Mouse (Mus musculus): ENCODE results near the gene Pnpt1. TPM values are rescaled to one million over a fixed set of nuclear protein-coding genes. Genes with fewer than 3 reads are reported as not detected.

Gene Pnpt1
- total RNA-seq (2022): 10 to 100 TPM; 12.9 to 15.2 (median 13.9) TPM

GRCm38 (mm10) chr11:29130385-29131355 lies at the start of gene Pnpt1:
Gene Pnpt1, plus strand, starts transcription at chr11:29130744.
- peak; percentile 74 to 85 for DNase-seq (ENCODE audit: low spot score in 2 of 2)

GRCm38 (mm10) chr11:29092403-29092802 lies 38.1 kb upstream of the Pnpt1 start:
- no peak for DNase-seq (ENCODE audit: low spot score in 2 of 2)

DNA sequence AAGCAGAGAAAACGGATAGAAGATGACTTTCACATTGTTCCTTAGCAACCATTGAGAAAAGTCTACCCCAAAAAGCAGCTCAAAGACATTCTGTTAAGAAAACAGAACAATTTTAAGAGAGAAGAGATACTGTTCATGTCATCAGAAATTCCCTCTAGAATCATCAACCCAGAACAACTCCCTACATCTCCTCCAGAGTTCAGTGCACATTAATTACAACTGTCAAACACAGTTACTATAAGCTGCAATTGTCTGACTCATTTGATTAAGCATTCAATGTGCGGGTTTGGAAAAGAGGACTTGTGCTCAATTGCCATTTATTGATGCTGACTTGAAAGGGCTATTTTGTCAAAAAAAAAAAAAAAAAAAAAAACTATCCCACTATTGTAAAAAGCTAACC lies 31.6 kb upstream of the Pnpt1 start:
- DNase-seq (ENCODE audit: low spot score in 2 of 2): no peak

DNA sequence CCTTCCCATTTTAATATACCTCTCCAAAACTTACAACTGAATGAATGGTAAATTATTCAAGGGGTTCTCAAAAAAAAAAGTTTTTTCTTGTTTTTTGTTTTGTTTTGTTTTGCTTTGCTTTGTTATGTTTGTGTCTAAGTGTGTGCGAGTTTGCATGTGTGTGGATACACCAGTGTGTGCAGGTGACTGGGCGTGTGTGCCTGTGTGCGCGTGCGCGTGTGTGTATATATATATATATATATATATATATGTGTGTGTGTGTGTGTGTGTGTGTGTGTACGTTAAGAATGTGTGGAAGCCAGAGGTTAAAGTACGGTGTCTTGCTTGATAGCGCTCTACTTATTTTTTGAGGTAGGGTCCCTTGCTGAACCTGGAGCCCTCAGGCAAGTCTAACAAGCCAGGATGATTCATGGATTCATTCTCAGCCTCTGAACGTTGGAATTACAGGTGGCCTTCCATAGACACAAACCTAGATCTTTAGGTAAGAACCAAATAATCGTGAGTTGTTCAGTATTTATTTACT lies 621 bp upstream of the Pnpt1 start:
- DNase-seq (ENCODE audit: low spot score in 2 of 2): no peak

DNA sequence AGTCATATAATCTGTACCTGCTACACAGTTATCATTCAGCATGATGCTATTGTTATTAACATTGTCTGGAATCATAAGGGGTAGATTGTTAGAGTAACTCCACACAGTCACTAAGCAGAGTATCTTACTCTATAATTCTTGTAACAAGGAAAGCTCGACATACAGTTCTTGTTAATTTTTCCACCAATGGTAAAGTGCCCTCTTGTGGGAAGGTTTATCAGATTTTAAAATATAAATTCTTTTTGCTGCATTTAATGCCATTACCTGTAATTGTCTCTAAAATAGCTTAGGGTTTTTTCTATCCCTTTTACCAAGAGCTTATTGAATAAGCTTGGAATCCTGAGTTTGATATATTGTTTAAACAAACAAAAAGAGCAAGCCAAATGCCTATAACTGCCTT lies 10.1 kb downstream of the Pnpt1 start:
- DNase-seq (ENCODE audit: low spot score in 2 of 2): no peak

- DNase-seq (ENCODE audit: low spot score in 2 of 2): no peak
These were observed 18.4 kb downstream of the Pnpt1 start for GRCm38 (mm10) chr11:29148901-29149300.

- DNase-seq (ENCODE audit: low spot score in 2 of 2): no peak
These were observed 33.0 kb downstream of the Pnpt1 start for GRCm38 (mm10) chr11:29163569-29163968.

- peak; percentile 5 to 24 for DNase-seq (ENCODE audit: low spot score in 2 of 2)
These were observed 41.4 kb downstream of the Pnpt1 start for GRCm38 (mm10) chr11:29171959-29172391.

DNA sequence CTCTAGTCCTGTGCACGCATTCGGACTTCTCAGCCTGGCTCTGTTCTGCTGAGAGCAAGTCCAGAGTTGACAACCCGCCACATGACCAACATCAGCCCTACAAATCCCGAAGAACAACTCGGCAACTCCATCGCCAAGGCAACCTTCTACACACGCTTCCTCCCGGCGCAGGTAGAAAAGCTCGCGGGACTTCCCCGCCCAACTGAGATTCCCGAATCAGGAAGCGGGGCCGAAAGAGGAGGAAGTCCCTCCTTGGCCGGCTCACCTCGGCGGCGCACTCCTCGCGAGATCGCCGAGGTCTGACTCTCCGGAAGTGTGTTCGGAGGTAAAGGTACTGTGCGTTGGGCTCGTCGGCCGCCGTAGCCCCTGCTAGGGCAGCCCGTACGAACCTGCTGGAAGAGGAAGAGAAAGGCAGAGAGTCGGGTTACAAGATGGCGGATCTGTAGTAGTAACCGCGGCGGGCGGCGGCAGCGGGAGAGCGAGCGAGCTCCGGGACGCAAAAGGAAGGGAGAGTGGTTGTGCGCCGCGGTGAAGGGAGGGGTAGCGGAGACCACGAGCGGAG lies 42.1 kb downstream of the Pnpt1 start, which contains the start of gene Ppp4r3b:
Gene Ppp4r3b, plus strand, starts transcription at position 328 of the 562 bp plus-strand sequence.
- DNase-seq (ENCODE audit: low spot score in 2 of 2): peak; percentile 94 to 97

DNA sequence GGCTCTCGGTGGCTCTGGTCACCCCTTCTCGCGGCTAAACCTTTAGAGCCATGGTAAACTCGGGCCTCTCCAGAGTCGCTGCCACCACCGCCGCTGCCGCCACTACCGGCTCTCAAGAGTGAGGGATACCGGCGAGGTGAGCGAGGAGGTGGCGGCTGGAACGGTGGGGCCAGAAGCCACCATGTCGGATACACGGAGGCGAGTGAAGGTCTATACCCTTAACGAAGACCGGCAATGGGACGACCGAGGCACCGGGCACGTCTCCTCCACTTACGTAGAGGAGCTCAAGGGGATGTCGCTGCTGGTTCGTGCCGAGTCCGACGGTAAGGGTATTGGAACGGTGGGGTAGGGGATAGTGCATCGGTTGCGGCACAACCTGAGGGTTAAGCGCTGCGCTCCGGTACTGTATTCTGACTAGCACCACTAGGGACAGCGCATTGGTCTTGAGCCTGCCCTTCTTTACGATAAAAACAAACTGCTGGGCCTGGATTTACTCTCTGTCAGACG lies 42.6 kb downstream of the Pnpt1 start:
- peak; percentile 25 to 46 for DNase-seq (ENCODE audit: low spot score in 2 of 2)

DNA sequence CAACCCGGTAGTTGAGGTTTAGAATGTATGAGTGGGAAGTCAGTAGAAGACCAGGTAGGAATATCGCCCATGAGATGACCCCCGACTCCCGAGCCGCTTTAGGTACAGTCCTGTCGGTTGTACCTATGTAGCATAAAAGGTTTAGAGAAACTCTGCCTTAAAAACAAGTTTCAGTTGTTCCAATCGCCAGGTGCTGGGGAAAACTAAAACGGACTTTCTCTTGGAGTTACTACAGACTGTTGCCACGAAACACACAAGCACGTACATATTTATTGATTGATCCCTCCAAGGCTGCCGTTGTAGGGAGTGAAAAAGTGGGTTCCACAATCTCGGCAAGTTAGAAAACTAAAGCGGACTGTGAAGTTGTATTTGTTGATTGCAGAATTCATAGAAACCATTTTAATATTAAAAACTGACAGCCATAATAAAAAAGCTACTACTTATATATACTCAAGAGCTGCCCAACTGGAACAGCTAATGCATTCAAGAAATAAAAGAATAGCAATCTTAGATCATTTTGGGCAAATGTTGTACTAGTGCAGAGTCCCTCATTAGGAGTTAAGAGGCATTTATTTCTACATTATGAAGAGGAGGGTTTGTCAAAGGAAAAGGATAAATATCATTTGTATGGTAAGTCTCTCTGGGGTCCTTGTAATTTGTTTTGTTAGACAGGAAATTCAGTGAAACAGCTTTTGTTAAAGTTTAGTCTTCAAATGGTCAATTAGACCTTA lies 43.3 kb downstream of the Pnpt1 start:
- no peak for DNase-seq (ENCODE audit: low spot score in 2 of 2)

- DNase-seq (ENCODE audit: low spot score in 2 of 2): no peak
These were observed 48.8 kb downstream of the Pnpt1 start for GRCm38 (mm10) chr11:29179319-29179718.

DNA sequence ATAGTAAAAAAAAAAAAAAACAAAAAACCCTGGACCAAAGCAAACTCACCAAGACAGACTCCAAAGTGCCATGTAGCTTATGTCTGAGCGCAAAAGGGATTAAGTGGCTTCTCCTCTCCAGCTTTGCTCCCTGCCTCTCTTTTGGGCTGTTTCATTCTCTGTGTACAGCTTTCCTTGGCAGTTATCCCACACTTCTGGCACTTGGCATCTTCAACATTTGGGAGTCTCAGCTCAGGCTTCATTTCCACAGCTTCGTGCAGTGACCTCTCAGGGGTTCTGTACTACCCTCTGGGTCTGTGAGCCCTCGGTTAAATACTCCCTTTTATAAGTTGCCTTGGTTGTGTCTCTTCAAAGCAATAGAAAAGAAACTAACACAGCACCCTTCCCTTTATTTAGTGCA lies 50.1 kb downstream of the Pnpt1 start:
- DNase-seq (ENCODE audit: low spot score in 2 of 2): peak; percentile 3 to 6

DNA sequence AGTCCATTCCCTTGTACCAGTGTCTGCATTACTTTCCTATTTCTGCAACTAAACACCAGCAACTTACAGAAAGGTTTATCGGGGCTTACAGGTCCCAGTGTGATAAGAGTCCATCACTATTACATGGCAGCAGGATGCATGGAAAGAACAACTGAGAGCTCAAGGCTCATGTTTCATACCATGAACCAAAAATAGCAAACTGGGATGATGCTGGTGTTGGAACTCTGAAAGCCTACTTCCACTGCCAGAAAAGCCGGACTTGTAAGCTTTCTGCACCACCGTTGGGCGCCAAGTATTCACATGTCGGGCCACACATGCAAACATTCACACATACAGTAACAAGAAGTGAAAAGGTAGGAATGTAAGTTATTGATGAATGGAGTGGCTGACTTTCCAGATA lies 51.2 kb downstream of the Pnpt1 start:
- peak; percentile 3 to 19 for DNase-seq (ENCODE audit: low spot score in 2 of 2)

DNA sequence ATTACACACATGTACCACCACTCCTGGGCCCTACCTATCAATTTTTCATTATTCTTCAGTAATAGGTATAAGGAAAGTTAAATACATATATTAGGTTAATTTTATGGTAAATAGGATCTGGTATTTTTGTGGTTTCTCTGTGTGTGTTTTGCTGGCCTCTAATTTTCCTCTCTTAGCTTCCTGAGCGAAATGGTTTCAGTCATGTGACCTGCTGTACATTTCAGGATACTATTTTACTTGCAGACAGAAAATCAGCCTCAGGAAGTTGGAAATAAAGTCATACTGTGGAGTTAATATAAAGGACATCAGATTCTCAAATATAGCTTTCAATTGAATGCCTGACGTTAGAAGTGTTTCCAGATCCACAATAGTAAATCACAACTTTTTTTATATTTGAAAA lies 58.4 kb downstream of the Pnpt1 start:
- no peak for DNase-seq (ENCODE audit: low spot score in 2 of 2)

DNA sequence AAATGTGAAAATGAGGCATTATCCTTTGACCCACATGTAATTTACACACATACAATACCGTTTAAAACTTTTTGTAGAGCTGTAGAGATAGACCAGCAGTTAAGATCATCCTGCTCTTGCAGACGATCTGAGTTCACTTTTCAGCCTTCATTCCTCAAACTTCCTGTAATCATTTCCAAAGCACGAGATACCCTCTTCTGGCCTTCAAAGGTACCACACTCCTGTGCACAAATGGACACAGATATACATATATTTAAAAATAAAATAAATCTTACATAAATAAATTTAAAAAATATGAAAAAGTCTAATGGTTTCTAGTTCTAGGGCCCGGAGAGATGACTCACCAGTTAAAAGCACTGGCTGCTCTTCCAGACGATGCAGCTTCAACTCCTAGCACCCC lies 73.1 kb downstream of the Pnpt1 start:
- no peak for DNase-seq (ENCODE audit: low spot score in 2 of 2)

- no peak for DNase-seq (ENCODE audit: low spot score in 2 of 2)
These were observed 79.2 kb downstream of the Pnpt1 start for GRCm38 (mm10) chr11:29209774-29210173.
